Mouse (Mus musculus): ENCODE measurements at regions not wholly inside any gene's neighbourhood (a gene's known extent, or its start where the extent isn't known, plus 50 kb on each side); places are given as distances from the start of the nearest gene placed in this dataset.

DNA sequence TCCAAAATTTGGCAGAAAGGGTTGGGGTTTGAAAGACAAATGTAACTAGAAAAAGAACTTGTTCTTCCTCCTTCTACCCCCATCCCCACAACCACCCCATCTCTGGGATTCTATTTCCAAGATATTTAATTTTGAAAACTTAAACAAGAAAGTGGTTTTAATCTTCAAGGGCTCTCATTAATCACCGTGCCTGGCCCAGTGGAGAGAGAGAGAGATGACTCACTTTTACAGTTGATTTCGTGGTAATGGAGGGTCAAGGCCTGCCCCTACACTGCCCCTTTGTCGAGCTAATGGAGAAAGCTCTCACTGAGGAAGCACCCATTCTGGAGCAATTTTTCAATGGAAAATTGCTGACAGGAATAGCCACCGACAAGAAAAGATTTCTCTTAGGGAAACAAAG is 247.9 kb downstream of the Gm10260 start:
- no peak for DNase-seq

DNA sequence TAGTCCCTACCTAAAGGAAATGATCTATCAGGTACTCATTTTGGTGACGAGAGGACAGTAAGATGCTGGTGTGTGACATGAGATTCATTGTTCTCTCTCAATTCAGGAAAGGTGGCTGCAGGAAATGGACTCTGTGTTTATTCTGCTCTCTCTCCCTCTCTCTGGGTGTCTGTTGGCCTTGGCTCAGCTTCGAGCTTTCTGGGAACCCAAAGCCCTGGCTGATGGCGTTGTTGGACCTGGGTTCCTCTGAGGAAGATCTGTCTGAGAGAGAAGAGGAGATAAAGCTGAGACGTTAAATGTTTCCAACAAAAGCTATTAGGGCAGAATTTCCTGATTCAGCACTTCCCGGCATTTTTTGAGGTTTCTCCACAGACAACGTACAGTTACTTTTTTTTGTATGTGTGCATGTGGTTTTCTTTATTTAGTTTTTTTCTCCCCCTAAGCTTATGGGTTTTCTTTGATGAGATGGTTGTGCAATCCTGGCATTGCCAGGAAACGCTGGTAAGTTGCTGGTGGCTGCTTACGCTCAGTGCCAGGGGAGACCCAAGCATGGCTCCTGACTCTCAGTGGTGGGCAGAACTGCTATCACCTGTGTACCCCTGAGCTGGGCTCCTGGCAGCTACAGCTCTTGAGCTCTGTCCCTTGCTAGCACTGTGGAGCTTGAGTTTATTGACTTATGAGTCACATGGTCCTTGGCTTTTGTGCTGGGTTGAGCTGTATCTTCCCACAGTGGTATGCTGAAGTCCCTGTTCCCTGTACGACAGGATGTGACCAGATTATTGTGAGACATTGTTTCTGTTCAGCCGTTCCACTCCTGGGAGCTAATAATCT is 249.8 kb downstream of the Gm10260 start:
- no peak for DNase-seq

DNA sequence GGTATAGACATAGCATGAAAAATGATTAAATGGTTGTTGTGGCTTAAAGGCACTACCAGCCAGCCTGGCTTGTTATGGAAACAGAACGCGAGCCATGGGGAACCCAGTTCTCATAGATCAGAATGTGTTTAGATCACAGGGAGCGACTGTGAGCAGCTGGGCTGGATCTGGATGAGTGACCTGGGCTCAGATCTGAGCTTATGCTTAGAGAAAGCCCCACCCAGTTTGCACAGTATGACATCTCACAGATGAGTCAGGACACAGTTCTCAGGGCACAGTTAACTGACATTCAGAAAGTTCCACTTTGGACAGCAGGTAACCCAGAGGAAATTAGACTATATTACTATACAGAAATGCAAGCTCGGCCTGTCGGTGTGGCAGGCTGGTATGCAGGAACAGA is 255.5 kb downstream of the Gm10260 start:
- no peak for DNase-seq

DNA sequence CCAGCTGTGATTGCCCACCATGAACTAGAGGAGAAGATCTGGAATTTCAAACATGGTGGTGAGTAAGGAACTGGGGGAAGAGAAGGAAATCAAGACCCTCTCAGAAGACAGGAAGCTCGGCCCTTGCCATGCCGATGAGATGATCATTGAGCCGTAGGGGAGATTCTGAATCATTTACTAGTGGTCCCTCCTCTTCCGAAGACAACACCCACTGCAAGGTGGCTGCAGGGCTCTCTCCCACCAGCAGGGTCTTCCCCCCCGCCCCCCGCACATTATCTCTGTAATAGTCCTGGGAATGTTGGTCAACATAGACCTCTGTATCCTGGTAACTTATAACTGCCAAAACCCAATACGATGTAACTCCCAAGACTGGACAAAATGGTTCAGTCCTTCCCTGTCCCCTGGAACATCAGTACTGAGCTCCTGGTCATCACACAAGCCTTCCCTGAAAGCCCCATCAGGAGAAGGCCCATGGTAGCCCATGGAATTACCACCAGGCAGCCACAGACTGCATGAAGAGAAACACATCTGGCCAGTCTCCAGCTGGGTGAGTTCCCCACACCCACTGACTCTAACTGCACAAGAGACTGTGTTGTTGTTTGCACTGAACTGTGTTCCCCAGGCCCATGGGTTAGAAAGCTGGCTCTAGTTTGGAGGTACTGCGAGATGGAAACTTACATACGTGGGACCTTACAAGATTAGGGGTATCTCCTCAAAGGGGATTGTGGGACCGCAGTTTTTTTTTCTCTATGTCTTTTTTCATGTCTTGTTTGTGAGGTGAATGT is 256.3 kb downstream of the Gm10260 start:
- DNase-seq = peak; percentile 30

DNA sequence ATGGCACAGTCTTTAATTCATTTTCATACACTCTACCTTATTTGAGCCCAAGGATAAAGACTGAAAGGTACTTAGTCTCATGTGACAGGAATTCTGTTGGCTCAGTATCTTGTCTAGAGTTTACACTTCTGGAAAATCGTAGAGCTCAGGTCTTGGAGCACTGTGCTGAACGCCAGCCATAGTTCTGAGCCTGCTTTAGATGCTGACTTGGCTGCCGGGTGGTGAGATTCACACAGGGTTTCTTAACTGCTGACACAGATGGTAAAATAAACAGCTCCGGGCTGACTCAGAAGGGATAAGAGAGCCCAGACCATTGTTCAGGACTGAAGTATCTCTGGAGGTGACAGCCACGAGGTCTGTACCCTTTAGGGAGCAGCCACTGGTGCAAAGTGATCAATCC is 257.0 kb downstream of the Gm10260 start:
- DNase-seq = no peak

DNA sequence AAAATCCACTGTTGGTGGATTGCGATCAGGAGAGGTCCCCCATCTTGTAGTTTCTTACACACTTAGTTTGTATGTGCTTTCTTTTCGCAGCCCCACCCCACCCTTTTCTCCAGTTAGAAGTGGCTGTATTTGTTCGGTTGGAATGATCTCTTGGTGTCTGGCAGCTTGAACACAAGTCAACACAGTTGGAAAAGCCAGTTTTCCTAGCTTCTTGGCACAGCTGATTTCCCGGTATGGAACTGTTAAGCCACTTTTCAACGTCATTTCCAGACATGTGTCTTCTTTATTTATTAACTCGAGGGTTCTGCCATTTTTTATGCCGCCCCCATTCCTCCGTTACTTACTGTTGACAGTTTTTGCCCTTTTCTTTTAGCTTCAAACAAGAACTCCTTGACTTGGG is 259.2 kb downstream of the Enc1 start:
- no peak for DNase-seq

DNA sequence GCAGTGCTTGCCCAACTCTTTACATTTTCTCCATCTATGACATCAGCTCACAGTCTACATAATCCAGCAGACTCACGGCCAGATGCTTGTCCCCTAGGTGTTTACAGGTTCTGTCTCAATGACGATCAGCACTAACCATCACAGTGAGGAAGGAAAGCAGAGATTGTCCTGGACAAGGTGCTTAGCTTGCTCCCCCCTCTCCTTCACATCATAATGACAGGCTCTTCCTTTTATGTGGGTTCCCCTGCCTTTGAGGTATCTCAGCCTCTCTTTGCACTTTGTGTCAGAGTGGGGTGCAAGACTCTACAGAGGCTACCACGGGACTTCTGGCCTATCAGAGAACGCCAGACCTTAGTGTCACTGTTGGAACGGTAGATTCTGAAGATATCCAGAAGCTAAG is 258.1 kb downstream of the Enc1 start:
- no peak for DNase-seq

DNA sequence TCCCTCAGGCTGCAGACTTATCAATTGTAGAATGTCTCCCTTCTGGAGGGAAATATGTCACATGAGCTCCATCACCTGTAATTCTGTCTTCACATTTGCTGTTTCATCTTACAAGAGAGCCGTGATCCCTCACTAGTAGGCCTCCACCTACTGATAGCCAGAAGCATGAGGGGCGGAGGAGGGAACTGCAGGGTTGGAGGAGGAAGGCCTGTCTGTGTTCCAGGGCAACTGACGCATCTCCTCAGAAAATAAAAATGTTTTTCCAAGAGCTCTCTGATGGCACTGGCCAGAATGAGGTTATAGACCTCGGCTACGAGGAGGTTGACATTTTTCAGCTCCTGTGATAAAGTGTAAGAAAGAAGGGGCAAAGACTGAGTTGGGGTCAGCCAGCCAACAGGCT is 257.0 kb downstream of the Enc1 start:
- DNase-seq = no peak

DNA sequence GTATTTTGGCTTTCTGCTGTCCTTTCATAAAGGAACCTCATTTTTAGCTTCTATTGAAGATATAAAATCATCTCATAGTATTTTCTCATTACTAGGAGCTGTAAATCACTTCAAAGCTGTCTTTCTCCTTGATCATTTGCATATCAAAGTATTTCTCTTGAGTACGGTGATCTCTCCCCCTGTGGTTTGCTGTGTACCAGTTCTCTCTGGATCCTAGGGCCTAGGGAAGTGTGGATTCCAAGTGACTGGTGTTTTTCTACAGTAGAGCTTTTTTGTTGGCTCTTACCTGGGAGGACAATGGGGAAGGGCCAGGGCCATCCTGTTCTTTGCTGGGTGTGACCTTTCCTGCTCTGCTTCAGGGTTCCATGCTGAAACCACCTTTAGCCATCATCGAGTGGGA is 253.9 kb downstream of the Enc1 start:
- no peak for DNase-seq

DNA sequence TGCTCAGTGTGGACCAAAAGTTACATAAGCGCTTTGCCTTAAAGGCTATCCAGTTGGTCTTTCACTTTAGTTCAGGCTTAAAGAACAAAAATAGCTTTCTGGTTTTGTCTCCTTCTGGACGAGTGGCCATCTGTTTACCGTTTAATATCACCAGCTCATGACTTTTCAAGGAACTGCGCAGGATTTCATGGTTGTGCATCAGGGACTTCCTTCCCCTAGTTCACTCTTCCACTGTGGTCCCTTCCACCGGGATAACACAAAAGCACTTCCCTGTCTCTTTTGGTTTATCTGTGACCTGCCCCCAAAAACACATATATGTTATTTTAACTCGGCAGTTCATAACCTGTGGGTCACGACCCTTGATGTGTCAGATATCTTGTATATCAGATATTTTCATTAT is 252.9 kb downstream of the Enc1 start:
- DNase-seq = no peak

DNA sequence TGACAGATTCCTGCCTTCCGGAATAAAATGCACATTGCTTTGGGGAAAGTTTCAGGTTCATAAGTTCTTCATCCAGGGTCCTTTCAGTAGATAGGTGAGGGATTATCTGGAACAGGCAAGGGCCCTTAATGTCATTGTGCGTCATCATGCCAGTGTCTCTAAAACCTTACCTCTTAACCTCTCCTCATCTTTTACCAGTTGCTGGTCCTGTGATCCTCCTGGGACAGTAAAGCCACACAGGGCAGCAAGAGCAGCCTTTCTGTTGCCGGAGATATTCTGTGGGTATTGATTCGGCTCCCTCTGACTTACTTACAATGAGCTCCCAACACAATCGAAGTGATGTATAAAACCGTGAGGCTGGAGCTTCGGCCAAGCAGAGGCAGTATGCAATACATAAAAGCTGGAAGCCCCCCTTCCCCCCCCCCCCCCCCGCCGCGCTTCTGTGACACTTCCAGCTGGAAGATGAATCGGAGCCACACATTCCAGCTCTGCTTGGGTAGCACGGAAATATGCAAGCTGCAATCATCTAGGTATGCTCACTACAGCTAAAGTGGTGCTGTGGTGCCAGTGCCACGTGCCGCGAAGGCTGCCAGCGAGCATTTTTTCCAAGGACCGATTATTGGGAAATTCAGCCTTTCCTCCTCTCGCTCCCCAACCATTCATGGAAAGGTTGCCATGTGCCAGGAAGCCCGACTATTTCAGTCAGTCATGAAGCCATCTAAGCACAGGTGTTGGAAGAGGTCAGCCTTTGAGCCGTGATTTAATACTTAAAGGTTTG is 252.2 kb downstream of the Enc1 start:
- DNase-seq = no peak

DNA sequence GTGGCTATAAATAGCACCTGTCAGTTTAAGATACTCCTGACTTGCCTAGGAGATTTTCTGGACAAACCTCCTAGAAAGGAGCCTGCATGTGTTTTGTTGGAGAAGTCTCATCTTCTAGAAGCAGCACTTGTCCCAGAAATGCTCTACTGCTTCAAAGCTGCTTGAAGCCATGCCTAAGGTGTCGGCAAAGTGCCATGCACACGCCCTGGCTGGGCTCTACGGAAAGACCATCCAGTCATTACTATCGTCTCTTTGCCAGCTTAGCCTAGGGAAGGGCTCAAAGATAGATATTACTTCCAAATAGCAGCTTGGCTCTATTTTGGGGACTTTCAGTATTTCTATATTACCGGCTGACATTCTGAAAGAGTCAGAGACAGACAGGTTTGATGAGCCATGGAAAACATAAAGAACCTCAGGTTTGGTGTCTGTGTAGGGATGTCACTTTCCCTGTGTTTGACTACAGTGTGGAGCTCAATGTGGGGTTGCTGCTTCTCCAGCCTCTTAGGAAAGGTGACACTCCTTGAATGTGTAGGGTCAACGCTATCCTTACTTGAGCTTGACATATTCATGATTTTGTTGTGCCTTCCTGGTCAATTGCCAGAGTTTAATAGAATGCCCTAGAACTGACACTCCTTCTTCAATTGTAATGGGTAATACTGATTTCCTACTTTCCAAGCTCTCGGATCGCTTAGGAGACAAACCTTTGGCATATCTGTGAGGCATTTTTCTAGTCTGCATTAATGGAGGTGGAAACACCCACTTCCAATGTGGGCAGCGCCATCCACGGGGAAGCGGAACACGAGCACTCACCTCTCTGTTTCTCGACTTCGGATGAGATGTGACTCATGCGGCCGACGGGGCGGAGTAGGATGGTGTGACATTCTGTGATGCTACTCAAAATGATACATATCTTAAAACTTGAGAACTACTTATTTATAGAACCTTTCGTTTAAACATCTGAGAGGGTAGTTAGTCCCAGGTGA is 251.3 kb downstream of the Enc1 start:
- DNase-seq = no peak

DNA sequence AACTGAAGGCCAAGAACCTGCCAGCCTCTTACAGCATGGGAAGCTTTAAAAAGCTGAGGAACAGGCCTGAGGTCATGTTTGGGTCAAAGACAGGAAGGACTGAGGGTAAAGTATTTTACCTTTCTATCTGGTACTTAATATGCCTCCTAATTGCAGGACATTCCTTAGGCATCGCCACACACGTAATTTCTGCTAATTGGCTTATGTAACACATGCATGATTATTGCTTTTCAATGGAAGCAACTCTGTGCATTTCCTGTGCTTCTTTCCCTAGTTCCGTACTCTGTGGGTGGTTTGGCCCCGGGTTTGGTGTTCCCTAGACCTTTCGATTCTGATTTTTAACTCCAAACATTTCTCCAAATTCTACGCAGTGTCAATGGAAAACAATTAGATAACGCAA is 249.2 kb downstream of the Enc1 start:
- DNase-seq = no peak

DNA sequence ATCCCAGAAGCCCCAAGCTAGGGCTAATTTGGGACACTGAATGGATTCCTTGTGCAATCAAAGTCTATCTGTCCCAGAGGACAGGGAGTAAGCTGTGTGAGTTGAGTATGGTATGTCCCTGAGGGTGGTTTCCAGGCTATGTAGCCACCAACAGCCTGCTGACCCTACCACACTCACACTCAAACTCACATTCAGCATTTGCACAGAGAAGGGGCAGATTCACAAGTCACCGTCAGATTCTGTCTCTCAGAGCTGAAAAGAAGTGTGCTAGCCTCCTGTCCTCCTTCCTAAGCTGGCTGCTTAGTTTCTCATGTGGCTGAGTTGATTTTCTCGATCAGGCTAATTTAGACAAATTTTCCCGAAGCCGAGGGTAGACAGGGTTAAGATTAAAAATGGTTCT is 248.8 kb downstream of the Enc1 start:
- no peak for DNase-seq

DNA sequence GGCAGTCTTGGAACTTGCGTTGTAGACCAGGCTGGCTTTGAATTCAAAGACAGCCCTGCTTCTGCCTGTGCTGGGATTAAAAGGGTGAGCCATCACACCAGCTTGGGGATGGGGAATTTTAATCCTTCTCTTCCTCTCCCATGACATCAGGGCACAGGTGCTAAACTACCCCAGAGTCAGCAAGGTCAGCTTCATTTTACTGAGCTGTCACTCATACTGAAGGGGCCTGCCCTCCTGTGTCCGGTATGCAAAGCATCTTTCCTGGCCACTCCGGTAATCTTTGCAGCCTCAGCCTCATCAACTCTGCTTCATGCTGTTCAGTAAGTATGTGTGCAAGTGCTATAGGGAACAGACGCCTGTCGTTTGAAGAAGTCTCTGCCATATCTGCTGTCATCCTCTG is 248.1 kb downstream of the Enc1 start:
- DNase-seq = no peak

DNA sequence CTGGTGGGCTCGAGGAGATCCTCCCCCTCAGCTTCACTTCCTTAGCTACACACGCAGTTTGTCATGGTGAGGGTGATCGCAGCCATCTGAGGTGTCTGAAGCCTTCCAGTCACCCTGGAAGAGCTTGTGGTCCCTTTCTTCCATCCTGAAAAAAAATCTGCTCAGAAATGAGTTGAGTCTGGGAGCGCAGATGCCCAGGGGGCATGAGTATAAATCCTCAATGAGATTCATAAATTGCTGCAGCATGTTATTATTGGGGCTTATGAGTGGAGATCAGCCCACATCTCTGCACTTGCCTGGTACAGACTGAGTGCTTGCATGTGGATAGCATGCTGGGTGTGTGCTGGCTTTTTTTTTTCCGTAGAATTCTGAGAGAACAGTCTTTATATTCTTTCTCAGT is 247.6 kb downstream of the Enc1 start:
- DNase-seq = no peak

DNA sequence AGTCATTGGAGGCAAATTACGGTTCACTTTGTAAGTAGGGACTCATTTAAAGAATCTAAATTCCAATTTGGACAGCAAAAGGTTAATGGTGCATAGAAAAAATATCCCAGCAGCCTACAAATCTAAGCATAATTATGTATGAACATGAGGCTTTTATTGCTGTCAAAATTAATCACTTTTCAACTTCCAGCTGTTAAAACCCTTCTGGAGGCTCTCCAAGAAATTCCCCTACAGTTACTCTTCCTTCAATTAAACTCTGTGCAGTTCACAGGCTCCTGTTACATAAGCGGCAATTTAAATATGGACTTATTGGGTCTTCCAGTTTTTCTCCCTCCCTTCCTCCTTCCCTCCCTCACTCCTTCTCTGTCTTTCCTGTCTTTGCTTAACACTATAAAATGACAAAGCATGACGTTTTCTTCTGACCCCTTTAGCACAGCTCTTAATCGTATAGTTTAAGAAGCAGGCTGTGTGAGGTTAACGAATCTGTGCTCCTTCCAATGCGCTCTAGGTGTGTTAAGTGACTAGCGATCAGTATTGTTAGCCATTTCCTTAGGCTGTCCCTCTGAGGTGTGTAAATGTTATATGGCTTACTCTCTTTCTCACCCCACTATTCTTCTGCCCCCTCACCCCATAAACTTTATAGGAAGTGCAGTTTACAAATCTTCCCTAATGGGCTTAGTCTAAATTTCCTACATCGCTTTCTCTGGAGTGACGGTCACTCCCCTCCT is 247.0 kb downstream of the Enc1 start:
- no peak for DNase-seq

DNA sequence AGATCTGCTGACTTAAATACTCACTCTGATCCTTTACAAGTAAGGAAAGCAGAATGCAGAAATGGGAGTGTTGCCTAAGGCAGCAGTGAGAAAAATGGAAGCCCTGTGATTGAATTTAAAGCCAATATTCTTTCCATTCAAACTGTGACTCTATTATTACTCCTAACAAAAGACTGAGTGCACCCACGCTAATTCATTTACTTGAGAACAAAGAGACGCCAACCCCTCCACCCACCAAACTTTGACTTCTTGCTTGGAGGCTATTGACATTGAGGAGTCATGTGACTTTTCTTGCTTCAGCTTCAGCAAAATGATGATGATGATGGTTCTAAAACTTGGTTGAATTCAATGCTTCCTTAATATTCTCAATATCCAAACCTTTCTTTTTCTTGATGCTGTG is 245.6 kb downstream of the Enc1 start:
- no peak for DNase-seq

DNA sequence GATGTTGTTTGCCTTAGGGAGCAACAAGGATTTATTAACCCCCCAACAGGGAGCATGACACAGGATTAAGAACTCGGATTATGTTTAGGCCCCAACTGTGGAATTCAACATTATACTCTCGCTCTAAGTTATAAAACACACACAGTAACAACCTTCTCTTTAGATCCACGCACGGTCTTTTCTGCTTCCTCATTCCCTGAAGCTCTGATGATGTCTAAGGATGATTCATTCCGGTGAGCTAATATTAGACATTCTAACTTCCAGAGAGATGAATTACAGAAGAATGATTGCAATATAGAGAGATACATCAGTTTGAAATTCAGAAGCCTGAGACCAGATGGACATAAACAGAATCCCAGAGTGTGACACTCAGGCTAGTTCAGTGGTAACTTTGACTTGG is 245.0 kb downstream of the Enc1 start:
- DNase-seq = no peak

DNA sequence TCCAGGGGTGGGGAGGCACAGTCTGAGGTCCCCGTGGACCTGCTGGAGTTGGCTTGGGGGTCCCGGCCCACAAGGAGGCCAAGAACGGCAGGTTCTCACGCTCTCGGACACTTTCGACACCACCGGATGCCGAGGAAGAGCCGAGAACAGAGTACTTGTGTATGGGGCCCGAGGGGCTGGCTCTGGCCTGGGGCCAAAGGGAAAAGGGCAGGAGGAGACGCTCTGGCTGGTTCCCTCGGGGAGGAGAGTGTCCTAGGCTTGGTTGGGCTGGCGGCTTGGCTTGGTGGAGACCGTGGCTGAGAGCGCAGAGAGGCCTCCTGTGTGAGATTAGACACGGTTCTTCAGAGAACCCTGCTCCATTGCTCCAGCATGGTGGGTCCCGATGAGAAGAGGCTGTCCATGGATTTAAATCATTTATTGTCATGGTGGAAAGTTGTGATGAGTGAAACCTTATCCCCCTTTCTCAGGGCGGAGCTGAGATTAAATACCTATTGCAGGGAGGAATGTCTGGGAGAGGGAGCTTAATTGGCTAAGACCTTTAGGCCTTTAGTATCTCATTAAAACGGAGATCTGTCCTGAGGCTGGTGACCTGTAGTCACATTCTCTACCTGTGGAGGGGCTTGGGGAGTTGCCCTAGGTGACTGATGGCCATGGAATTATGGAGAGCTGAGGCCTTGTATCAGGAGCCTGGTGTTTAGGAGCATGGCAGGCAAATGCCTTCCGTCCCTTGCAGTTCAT is 244.1 kb downstream of the Enc1 start:
- peak; percentile 31 for DNase-seq

DNA sequence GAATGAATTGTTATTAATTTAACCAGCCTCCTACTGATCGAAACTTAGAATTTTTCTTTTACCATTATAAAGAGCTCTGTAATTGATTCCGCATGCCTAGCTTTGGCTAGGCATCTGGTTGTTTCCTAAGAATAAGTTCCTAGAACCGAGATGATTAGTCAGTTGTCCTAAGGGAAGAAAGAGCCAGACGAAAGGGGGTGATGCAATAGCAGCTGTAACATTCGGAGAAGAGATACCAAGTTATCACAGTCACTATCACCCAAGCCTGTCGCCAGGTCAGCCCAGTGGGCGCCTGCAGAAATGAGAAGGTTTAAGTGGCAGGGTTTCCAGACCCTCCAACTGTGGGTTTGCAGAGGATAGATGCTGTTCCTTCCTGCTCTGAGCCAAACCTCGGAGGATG is 242.8 kb downstream of the Enc1 start:
- DNase-seq = no peak
